Mouse (Mus musculus) limb, embryonic 11.5 days (tissue): ENCODE data around the gene Cfap20. TPM values are rescaled to one million over a fixed set of nuclear protein-coding genes. Genes with fewer than 3 reads are reported as not detected.

Experiments
- ATAC-seq: fragments of 200-750 bp; cut with Nextera tagmentation; 2 replicates; pipeline ENCODE4 v1.8.0; 2017; ENCODE audit warnings: low read depth; ENCODE audit not compliant: insufficient number of reproducible peaks, low FRiP score, low TSS enrichment
- DNase-seq: peaks from one replicate; pipeline ENCODE4 v3.0.0-alpha.2; 2015; ENCODE audit warnings: low spot score
- H3K27ac ChIP-seq: fragments of 300-500 bp; sonication (generic); replicated peaks from 2 replicates; pipeline ENCODE4 v1.5.1; 2014; ENCODE audit warnings: low read depth, mild to moderate bottlenecking, low read length
- H3K27me3 ChIP-seq: fragments of 300-500 bp; sonication (generic); 2 replicates; pipeline ENCODE4 v1.6.1; 2014; ENCODE audit warnings: mild to moderate bottlenecking, low read length, mixed read lengths; ENCODE audit not compliant: control insufficient read depth, insufficient read depth
- H3K36me3 ChIP-seq: fragments of 300-500 bp; sonication (generic); 2 replicates; pipeline ENCODE4 v1.6.1; 2014; ENCODE audit warnings: mild to moderate bottlenecking, low read length, moderate library complexity, mixed read lengths; ENCODE audit not compliant: control insufficient read depth, insufficient read depth
- H3K4me1 ChIP-seq: fragments of 300-500 bp; sonication (generic); 2 replicates; pipeline ENCODE4 v1.6.1; 2014; ENCODE audit warnings: low read length, mixed read lengths; ENCODE audit not compliant: control insufficient read depth, insufficient read depth
- H3K4me2 ChIP-seq: fragments of 300-500 bp; sonication (generic); 2 replicates; pipeline ENCODE4 v1.6.1; 2014; ENCODE audit warnings: low read depth, mild to moderate bottlenecking, moderate library complexity; ENCODE audit not compliant: severe bottlenecking
- H3K4me3 ChIP-seq: fragments of 300-500 bp; sonication (generic); 2 replicates; pipeline ENCODE4 v1.5.1; 2014; ENCODE audit warnings: low read depth, low read length
- H3K9ac ChIP-seq: fragments of 300-500 bp; sonication (generic); 2 replicates; pipeline ENCODE4 v1.6.1; 2014; ENCODE audit warnings: mild to moderate bottlenecking, low read length
- H3K9me3 ChIP-seq: fragments of 300-500 bp; sonication (generic); 2 replicates; pipeline ENCODE4 v1.6.1; 2016; ENCODE audit warnings: low read length; ENCODE audit not compliant: control insufficient read depth
- WGBS: fragments of 180-500 bp; shearing (Covaris S2); extraction: QIAGEN DNeasy Blood & Tissue Kit; methylation state at CpG from one replicate; pipeline ENCODE4 v1.1.7; 2014; 5-methylcytosine and 5-hydroxymethylcytosine counted together
- polyA plus RNA-seq: library from polyadenylated mRNA; unstranded; fragments of >200 nt; fragmentation: Nextera tagmentation; extraction: Ambion mirVana; gene quantifications from 2 replicates; pipeline ENCODE4 v1.2.1, GENCODE M21; 2014

Cfap20 gene
- polyA plus RNA-seq, 1 experiment from 2014 or later: 143 TPM

DNA sequence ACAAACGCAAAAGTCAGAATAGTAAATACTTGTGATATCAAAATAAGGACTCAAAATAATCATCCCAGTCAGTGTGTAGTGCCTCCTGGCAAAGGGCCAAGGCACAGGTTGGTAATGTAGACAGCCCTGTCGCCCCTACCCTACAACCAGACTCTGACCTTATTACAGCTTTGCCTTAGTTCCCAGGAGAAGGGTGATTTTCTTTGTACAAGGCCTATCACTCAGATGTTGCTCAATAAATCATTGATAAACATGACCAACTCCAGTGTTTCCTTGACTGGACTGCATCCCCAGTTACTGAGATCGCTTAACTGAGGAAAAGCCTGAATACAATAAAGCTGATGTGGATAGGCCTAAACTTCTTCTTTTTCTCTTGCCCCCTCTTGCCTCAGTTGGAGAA is 2.2 kb downstream of the Cfap20 start:
- DNase-seq (no peak), ATAC-seq (no peak)
- no peaks in the 10 kb centered on the region for H3K9me3 ChIP-seq
- no peak overlapping the region for H3K27ac ChIP-seq
- H3K9ac ChIP-seq: no peak overlapping the region
- H3K27me3 ChIP-seq: no peaks in the 10 kb centered on the region
- no peak overlapping the region for H3K4me2 ChIP-seq
- no peak overlapping the region for H3K4me3 ChIP-seq
- H3K4me1 ChIP-seq: peaks cover 15% of the 10 kb centered on the region
- no peaks in the 10 kb centered on the region for H3K36me3 ChIP-seq
- WGBS: 88% methylated on average over 3 of the region's 3 CpGs

DNA sequence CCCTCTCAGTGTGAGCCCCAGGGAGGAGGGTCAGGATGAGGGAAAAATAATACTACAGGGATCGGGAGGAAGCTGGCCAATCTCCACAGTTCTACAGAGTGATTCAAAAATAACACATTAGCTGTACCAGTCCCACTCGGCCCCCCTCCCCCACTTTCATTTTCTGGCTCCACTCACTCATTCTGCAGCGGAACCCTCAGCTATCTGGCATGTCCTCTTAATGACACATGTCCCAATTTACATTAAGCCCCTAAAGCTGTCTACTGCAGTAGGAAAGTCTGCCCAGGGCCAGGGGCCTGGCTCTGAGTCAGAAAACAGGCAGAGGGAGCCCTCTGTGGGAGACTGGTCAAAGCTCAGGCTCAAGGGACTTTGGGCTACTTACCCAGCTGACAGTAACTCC is 4.7 kb downstream of the Cfap20 start:
- H3K9me3 ChIP-seq: no peaks in the 10 kb centered on the region
- no peak overlapping the region for H3K27ac ChIP-seq
- no peaks in the 10 kb centered on the region for H3K27me3 ChIP-seq
- WGBS: 54% methylated on average over 3 of the region's 3 CpGs
- no peak overlapping the region for H3K4me2 ChIP-seq
- no peak for ATAC-seq
- peaks cover 15% of the 10 kb centered on the region for H3K4me1 ChIP-seq
- no peak overlapping the region for H3K9ac ChIP-seq
- H3K36me3 ChIP-seq: no peaks in the 10 kb centered on the region
- no peak overlapping the region for H3K4me3 ChIP-seq
- DNase-seq: no peak

DNA sequence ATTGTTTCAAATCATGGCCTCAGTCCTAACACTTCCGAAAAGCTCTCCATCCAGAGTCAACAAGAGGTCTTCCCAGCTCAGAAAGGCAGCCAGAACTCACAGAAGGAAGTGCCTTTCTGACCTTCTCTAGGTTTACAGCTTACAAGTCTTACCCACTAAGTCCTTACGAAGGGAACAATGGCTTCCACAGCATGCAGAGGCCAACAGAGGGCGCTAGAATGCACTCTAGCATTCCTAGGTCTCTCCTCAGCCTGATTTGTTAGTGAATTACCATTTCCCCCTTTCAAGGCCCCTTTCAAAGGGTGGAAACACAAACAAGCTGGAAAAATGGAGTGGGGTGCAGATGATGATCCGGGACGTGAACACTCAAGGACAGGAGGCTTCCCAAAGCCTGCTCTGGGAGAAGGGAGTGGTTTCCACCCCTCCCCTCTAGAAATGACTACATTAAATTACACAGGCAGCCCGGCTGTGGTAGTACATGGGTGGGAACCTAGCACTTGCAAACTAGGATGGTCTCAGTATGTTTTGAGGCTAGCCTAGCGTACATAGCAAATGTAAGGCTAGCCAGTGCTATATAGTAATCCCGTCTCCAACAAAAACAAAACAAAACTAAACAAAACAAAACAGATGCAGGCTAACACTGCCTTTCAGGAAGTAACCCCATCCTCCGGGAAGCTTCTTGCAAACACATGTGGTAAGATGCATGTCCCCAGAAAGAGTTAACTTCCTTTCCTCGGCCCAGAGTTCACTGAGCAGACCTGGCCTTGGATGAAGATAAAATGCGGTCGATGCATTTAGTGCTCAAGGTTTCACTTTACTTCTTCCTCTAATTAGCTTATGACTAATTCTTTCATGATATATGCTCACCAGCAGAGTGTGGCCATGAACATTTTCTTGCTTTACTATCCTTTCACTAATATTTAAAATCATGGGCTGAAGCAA is 6.8 kb downstream of the Cfap20 start:
- 38% methylated on average over 12 of the region's 12 CpGs for WGBS
- Histone ChIP-seq H3K36me3 (no peaks in the 10 kb centered on the region), H3K27me3 (no peaks in the 10 kb centered on the region), H3K9me3 (no peaks in the 10 kb centered on the region), H3K27ac (no peak overlapping the region), H3K4me2 (no peak overlapping the region), H3K4me3 (no peak overlapping the region), H3K9ac (no peak overlapping the region), H3K4me1 (peaks cover 6% of the 10 kb centered on the region; the same call in 1 of the 2 replicates)
- DNase-seq (peak; percentile 83), ATAC-seq (no peak)

DNA sequence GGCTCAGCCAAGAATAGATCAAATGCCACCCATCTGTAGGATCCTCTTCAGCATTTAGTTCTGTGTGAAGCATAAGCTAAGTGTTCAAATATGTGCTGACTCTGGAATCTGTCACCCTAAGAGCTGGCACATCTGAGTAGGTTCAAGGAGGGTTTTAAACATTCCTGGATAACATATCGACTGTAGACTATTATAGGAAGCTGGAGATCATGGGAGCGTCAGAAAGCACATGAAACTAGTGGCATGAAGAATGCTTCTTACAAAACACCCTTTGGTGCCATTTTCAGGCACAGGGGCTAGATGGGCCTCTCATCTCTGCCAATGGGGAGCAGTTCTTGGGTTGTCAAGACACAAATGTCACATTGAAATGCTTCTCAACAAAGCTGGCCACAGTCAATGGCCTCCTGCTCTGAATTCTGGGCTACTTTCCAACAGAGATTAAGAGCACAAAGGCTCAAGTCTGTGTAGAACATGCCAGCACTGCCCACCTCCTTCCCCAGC is 7.8 kb downstream of the Cfap20 start:
- no peaks in the 10 kb centered on the region for H3K9me3 ChIP-seq
- ATAC-seq: no peak
- no peak overlapping the region for H3K27ac ChIP-seq
- peaks cover 3% of the 10 kb centered on the region; the same call in 1 of the 2 replicates for H3K36me3 ChIP-seq
- H3K4me1 ChIP-seq: peaks cover 6% of the 10 kb centered on the region; the same call in 1 of the 2 replicates
- no peak overlapping the region for H3K4me3 ChIP-seq
- H3K27me3 ChIP-seq: no peaks in the 10 kb centered on the region
- DNase-seq: no peak
- no peak overlapping the region for H3K9ac ChIP-seq
- WGBS: 85% methylated on average over 2 of the region's 2 CpGs
- H3K4me2 ChIP-seq: no peak overlapping the region

DNA sequence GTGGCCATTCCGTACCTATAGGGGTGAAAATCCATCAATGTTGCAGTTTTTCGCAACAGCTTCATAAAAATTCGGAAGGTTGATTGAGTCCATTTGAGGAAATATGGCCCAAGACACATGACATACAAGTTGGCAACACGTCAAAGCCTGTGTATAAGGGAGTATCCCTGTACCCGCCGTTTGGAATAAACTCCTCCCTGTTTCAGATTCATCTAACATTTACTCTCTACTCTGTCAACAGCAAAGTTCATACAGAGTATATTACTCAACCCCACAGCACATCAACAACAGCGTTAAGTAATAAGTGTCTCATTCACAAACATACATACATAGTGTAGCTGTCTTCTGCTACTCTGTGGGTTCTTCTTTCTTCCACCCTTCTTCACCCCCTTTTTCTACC is 10.0 kb downstream of the Cfap20 start:
- 91% methylated on average over 7 of the region's 7 CpGs for WGBS
- no peak overlapping the region for H3K9ac ChIP-seq
- H3K4me1 ChIP-seq: 0 out of 2 replicates have a peak, but pooled peaks cover 3% of the 10 kb centered on the region
- no peaks in the 10 kb centered on the region for H3K9me3 ChIP-seq
- H3K4me3 ChIP-seq: no peak overlapping the region
- no peak overlapping the region for H3K4me2 ChIP-seq
- no peak overlapping the region for H3K27ac ChIP-seq
- no peaks in the 10 kb centered on the region for H3K27me3 ChIP-seq
- ATAC-seq: no peak
- DNase-seq: no peak
- peaks cover 7% of the 10 kb centered on the region for H3K36me3 ChIP-seq

DNA sequence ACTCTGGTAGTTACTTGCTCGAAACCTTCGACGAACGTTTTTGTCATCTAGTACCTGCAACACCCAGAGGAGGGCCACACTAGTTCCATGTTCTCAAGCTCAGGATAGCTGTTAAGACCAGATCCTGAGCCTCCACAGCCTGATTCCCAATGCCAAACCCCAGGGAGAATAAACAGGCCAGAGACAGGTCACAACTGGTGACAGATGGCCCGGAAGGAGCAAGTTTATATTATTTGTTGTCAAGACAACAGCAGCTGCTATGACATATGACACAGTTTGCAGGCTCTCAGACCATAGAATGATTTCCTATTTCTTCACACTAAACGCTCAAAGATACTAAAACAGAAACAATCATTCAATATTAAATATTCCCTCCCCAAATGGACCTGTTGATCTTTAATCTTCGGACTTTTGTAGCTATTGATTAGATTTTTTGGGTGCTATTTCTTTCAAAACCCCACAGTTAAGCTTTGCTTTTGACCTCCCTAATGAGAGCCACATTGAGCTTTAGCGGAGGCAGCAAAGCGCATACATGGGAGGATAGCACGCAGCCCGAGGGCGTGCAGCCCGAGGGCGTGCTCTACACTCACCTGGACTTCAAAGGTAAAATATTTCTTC is 12.4 kb downstream of the Cfap20 start:
- peaks cover 7% of the 10 kb centered on the region for H3K36me3 ChIP-seq
- 89% methylated on average over 14 of the region's 14 CpGs for WGBS
- H3K9me3 ChIP-seq: no peaks in the 10 kb centered on the region
- DNase-seq: no peak
- ATAC-seq: no peak
- no peak overlapping the region for H3K9ac ChIP-seq
- no peak overlapping the region for H3K4me2 ChIP-seq
- H3K27ac ChIP-seq: no peak overlapping the region
- no peak overlapping the region for H3K4me3 ChIP-seq
- no peaks in the 10 kb centered on the region for H3K4me1 ChIP-seq
- H3K27me3 ChIP-seq: no peaks in the 10 kb centered on the region

DNA sequence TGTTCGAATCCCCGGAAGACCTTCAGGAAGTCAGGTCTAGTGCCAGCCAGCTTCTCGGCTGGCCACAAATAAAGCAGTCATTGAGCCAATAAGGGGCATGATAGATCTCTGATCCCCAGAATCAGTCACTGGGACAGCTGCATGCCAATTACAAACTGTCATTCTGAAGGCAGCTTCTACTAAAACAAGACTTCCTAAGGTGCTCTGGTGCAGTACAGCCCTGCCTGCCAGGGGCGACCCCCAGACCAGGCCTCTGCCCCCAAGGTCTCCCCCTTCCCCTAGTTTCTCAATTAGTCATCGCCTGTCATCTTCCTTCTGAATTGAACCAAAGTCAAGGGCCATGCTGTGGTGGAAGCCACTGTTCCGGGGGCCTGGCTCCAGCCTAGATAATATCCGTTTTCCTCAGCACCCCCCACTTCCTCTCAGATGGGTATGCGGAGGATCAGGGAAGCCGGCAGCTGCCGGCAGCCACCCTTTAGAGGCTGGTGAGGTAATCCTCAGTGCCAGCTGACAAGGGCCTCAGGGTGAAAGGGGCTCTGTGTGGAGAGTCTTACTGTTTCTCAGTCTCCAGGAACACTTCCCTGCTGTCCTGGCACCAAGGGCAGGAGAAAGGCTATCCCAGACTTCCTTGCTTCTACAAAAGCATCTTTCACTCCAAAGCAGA is 23.2 kb downstream of the Cfap20 start:
- H3K4me3 ChIP-seq: no peak overlapping the region
- H3K27me3 ChIP-seq: no peaks in the 10 kb centered on the region
- no peak overlapping the region for H3K27ac ChIP-seq
- WGBS: 52% methylated on average over 10 of the region's 10 CpGs
- no peak overlapping the region for H3K4me2 ChIP-seq
- H3K36me3 ChIP-seq: no peaks in the 10 kb centered on the region
- no peaks in the 10 kb centered on the region for H3K9me3 ChIP-seq
- no peaks in the 10 kb centered on the region for H3K4me1 ChIP-seq
- ATAC-seq (no peak), DNase-seq (no peak)
- H3K9ac ChIP-seq: no peak overlapping the region

DNA sequence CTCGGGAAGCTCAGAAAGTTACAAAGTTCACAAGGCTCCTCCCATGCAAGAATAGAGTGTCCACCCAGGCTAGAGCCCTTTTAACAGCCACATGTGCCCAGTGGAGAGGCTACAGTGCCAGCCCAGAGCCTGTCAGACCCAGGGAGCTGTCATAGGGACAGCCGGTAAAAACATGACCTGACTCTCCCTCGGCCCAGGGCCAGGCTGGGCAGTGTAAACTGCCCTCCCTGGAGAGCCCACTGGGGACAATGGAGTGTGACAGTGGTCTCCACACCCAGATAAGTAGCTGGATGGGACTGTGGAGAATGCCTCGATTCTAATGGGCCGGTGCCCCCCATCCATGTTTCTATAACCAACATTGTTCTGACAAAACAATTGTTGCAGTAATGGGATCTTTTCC is 25.2 kb downstream of the Cfap20 start:
- no peak overlapping the region for H3K9ac ChIP-seq
- 86% methylated on average over 5 of the region's 5 CpGs for WGBS
- H3K4me2 ChIP-seq: no peak overlapping the region
- H3K4me3 ChIP-seq: no peak overlapping the region
- ATAC-seq (no peak), DNase-seq (no peak)
- no peaks in the 10 kb centered on the region for H3K36me3 ChIP-seq
- no peaks in the 10 kb centered on the region for H3K27me3 ChIP-seq
- H3K27ac ChIP-seq: no peak overlapping the region
- no peaks in the 10 kb centered on the region for H3K4me1 ChIP-seq
- H3K9me3 ChIP-seq: no peaks in the 10 kb centered on the region
